Mouse (Mus musculus) heart, embryonic 11.5 days (tissue): ENCODE results near the gene Arhgap44. TPM values are rescaled to one million over a fixed set of nuclear protein-coding genes. Genes with fewer than 3 reads are reported as not detected.
A peak's percentile ranks its signal among the peaks of the same experiment; 100 is the strongest.

ENCODE experiments used
- ATAC-seq: fragments of 200-750 bp; cut with Nextera tagmentation; replicated peaks from 2 replicates; pipeline ENCODE4 v1.8.0; 2017; ENCODE audit warnings: moderate library complexity; ENCODE audit not compliant: insufficient number of reproducible peaks, low FRiP score, low TSS enrichment
- H3K27ac ChIP-seq: fragments of 300-500 bp; sonication (generic); 2 replicates; pipeline ENCODE4 v1.5.1; 2014; ENCODE audit warnings: mild to moderate bottlenecking, low read depth, low read length
- H3K27me3 ChIP-seq: fragments of 300-500 bp; sonication (generic); 2 replicates; pipeline ENCODE4 v1.6.1; 2014; ENCODE audit warnings: mild to moderate bottlenecking, low read length, mixed read lengths; ENCODE audit not compliant: control insufficient read depth, insufficient read depth
- H3K36me3 ChIP-seq: fragments of 300-500 bp; sonication (generic); 2 replicates; pipeline ENCODE4 v1.6.1; 2014; ENCODE audit warnings: mild to moderate bottlenecking, low read length, moderate library complexity, mixed read lengths; ENCODE audit not compliant: control insufficient read depth, insufficient read depth
- H3K4me1 ChIP-seq: fragments of 300-500 bp; sonication (generic); 2 replicates; pipeline ENCODE4 v1.6.1; 2014; ENCODE audit warnings: low read length; ENCODE audit not compliant: control insufficient read depth, insufficient read depth
- H3K4me2 ChIP-seq: fragments of 300-500 bp; sonication (generic); 2 replicates; pipeline ENCODE4 v1.6.1; 2014; ENCODE audit warnings: mild to moderate bottlenecking, moderate library complexity
- H3K4me3 ChIP-seq: fragments of 300-500 bp; sonication (generic); 2 replicates; pipeline ENCODE4 v1.5.1; 2014; ENCODE audit warnings: low read depth, low read length
- H3K9ac ChIP-seq: fragments of 300-500 bp; sonication (generic); 2 replicates; pipeline ENCODE4 v1.6.1; 2014; ENCODE audit warnings: mild to moderate bottlenecking, low read depth, low read length, moderate library complexity
- H3K9me3 ChIP-seq: fragments of 300-500 bp; sonication (generic); replicated peaks from 2 replicates; pipeline ENCODE4 v1.6.1; 2016; ENCODE audit warnings: low read length; ENCODE audit not compliant: control insufficient read depth
- WGBS: fragments of 180-500 bp; shearing (Covaris S2); extraction: QIAGEN DNeasy Blood & Tissue Kit; methylation state at CpG from one replicate; pipeline ENCODE4 v1.1.7; 2014; ENCODE audit not compliant: insufficient replicate concordance; 5-methylcytosine and 5-hydroxymethylcytosine counted together
- polyA plus RNA-seq: library from polyadenylated mRNA; unstranded; fragments of >200 nt; fragmentation: Nextera tagmentation; extraction: Ambion mirVana; gene quantifications from 2 replicates; pipeline ENCODE4 v1.2.1, GENCODE M21; 2014

Gene Arhgap44
- polyA plus RNA-seq, 1 experiment from 2014 or later = 10.1 TPM

GRCm38 (mm10) chr11:65129110-65129509 lies 33.7 kb downstream of the Arhgap44 start:
- Histone ChIP-seq H3K4me3 (no peak overlapping the region), H3K27ac (no peak overlapping the region), H3K36me3 (no peaks in the 10 kb centered on the region), H3K9me3 (no peaks in the 10 kb centered on the region), H3K4me1 (peaks cover 24% of the 10 kb centered on the region), H3K4me2 (no peak overlapping the region), H3K27me3 (no peaks in the 10 kb centered on the region), H3K9ac (no peak overlapping the region)
- no peak for ATAC-seq
- 79% methylated on average over 4 of the region's 4 CpGs for WGBS

- Histone ChIP-seq H3K27me3 (no peaks in the 10 kb centered on the region), H3K27ac (no peak overlapping the region), H3K4me1 (peaks cover 24% of the 10 kb centered on the region), H3K9ac (no peak overlapping the region), H3K36me3 (no peaks in the 10 kb centered on the region), H3K4me3 (no peak overlapping the region), H3K9me3 (no peaks in the 10 kb centered on the region), H3K4me2 (no peak overlapping the region)
- no peak for ATAC-seq
- WGBS = 89% methylated on average over 4 of the region's 4 CpGs
These were observed 34.1 kb downstream of the Arhgap44 start for GRCm38 (mm10) chr11:65128666-65129065.

- Histone ChIP-seq H3K9me3 (no peaks in the 10 kb centered on the region), H3K27ac (no peak overlapping the region), H3K4me3 (no peak overlapping the region), H3K4me2 (no peak overlapping the region), H3K36me3 (no peaks in the 10 kb centered on the region), H3K27me3 (no peaks in the 10 kb centered on the region), H3K9ac (no peak overlapping the region), H3K4me1 (peaks cover 24% of the 10 kb centered on the region)
- ATAC-seq = no peak
- 70% methylated on average over 9 of the region's 9 CpGs for WGBS
These were observed 36.2 kb downstream of the Arhgap44 start for GRCm38 (mm10) chr11:65126566-65126965.

- peak overlapping the region; percentile 50 for H3K27ac ChIP-seq
- H3K27me3 ChIP-seq = no peaks in the 10 kb centered on the region
- ATAC-seq = peak; percentile 77
- WGBS = 38% methylated on average over 8 of the region's 8 CpGs
- no peaks in the 10 kb centered on the region for H3K36me3 ChIP-seq
- no peak overlapping the region for H3K9ac ChIP-seq
- no peak overlapping the region for H3K4me3 ChIP-seq
- H3K4me1 ChIP-seq = peaks cover 27% of the 10 kb centered on the region
- H3K4me2 ChIP-seq = peak overlapping the region; percentile 47
- H3K9me3 ChIP-seq = no peaks in the 10 kb centered on the region
These were observed 37.8 kb downstream of the Arhgap44 start for GRCm38 (mm10) chr11:65124913-65125418.

- Histone ChIP-seq H3K27me3 (no peaks in the 10 kb centered on the region), H3K4me2 (no peak overlapping the region), H3K36me3 (no peaks in the 10 kb centered on the region), H3K27ac (no peak overlapping the region), H3K9ac (no peak overlapping the region), H3K9me3 (no peaks in the 10 kb centered on the region), H3K4me3 (no peak overlapping the region), H3K4me1 (peaks cover 10% of the 10 kb centered on the region; the same call in 1 of the 2 replicates)
- ATAC-seq = no peak
- WGBS = 76% methylated on average over 4 of the region's 4 CpGs
These were observed 42.5 kb downstream of the Arhgap44 start for GRCm38 (mm10) chr11:65120276-65120675.

GRCm38 (mm10) chr11:65115811-65116210 lies 47.0 kb downstream of the Arhgap44 start:
- Histone ChIP-seq H3K4me3 (no peak overlapping the region), H3K4me2 (no peak overlapping the region), H3K9ac (no peak overlapping the region), H3K27me3 (no peaks in the 10 kb centered on the region), H3K36me3 (no peaks in the 10 kb centered on the region), H3K27ac (no peak overlapping the region), H3K4me1 (peaks cover 13% of the 10 kb centered on the region), H3K9me3 (no peaks in the 10 kb centered on the region)
- 85% methylated on average over 6 of the region's 6 CpGs for WGBS
- ATAC-seq = no peak

- 52% methylated on average over 4 of the region's 4 CpGs for WGBS
- Histone ChIP-seq H3K4me1 (peaks cover 26% of the 10 kb centered on the region), H3K27me3 (no peaks in the 10 kb centered on the region), H3K9me3 (no peaks in the 10 kb centered on the region), H3K4me2 (no peak overlapping the region), H3K27ac (no peak overlapping the region), H3K4me3 (no peak overlapping the region), H3K36me3 (no peaks in the 10 kb centered on the region), H3K9ac (no peak overlapping the region)
- no peak for ATAC-seq
These were observed 50.7 kb downstream of the Arhgap44 start for GRCm38 (mm10) chr11:65112086-65112485.

- Histone ChIP-seq H3K9ac (no peak overlapping the region), H3K4me2 (no peak overlapping the region), H3K4me3 (no peak overlapping the region), H3K36me3 (no peaks in the 10 kb centered on the region), H3K27me3 (no peaks in the 10 kb centered on the region), H3K9me3 (no peaks in the 10 kb centered on the region), H3K4me1 (peaks cover 26% of the 10 kb centered on the region), H3K27ac (no peak overlapping the region)
- 59% methylated on average over 5 of the region's 5 CpGs for WGBS
- ATAC-seq = no peak
These were observed 51.1 kb downstream of the Arhgap44 start for GRCm38 (mm10) chr11:65111651-65112050.

GRCm38 (mm10) chr11:65110058-65110457 lies 52.7 kb downstream of the Arhgap44 start:
- H3K4me1 ChIP-seq = peaks cover 26% of the 10 kb centered on the region

More at GRCm38 (mm10) chr11:65110058-65110457, 52.7 kb downstream of the Arhgap44 start:
- H3K36me3 ChIP-seq = no peaks in the 10 kb centered on the region
- no peaks in the 10 kb centered on the region for H3K27me3 ChIP-seq
- no peak for ATAC-seq
- no peak overlapping the region for H3K4me3 ChIP-seq
- no peak overlapping the region for H3K4me2 ChIP-seq
- no peak overlapping the region for H3K27ac ChIP-seq
- no peaks in the 10 kb centered on the region for H3K9me3 ChIP-seq
- WGBS = 50% methylated on average over 10 of the region's 10 CpGs
- no peak overlapping the region for H3K9ac ChIP-seq
